Mouse (Mus musculus): Measurements from ENCODE around the gene Mpdu1. TPM values are rescaled to one million over a fixed set of nuclear protein-coding genes. Genes with fewer than 3 reads are reported as not detected.

Gene Mpdu1
- polyA plus RNA-seq, 1 experiment, result 143 TPM

DNA sequence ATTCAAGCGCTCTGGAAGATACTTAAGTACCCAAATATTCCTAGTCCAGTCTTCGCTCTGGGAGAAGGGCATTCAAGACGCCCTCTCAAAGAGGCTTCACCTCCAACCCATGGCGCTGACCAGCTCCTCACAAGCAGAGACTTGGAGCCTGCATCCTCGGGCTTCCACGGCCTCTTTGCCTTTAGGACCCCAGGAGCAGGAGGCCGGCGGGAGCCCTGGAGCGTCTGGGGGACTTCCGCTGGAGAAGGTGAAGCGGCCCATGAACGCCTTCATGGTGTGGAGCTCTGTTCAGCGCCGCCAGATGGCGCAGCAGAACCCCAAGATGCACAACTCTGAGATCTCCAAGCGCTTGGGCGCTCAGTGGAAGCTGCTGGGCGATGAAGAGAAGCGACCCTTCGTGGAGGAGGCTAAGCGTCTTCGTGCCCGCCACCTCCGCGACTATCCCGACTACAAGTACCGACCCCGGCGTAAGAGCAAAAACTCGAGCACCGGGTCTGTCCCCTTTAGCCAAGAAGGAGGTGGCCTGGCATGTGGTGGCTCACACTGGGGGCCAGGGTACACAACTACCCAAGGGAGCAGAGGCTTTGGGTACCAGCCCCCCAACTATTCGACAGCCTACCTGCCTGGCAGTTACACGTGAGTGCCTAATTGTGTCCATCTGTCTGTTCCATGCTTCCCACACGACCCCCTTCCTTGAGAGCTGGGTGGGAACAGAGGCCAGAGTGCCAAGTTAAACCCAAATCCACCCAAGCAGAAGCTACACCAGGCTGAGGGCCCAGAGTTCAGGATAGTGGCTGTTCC, 7.0 kb downstream of the Mpdu1 start, which contains the start of gene Sox15:
Gene Sox15, plus strand, starts transcription at position 51 of the 801 bp plus-strand sequence.
- no peaks in the 10 kb centered on the region for H3K27me3 ChIP-seq (replicated peaks; ENCODE audit: control insufficient read depth, insufficient read depth, low read length)
- H3K27ac ChIP-seq (ENCODE audit: insufficient read depth, low read depth, low read length), result no peak within 1 kb of the TSS
- 23% methylated on average over 34 of the region's 34 CpGs for WGBS
- peak; percentile 72 for DNase-seq
- H3K4me3 ChIP-seq (ENCODE audit: insufficient read depth, low read depth, low read length), result no peak within 1 kb of the TSS
- TF ChIP-seq POLR2A (IDR thresholded peaks at IDR 0.05; ENCODE audit: low read depth, low read length) (no peak), CTCF (conservative IDR thresholded peaks at IDR 0.05; ENCODE audit: insufficient read depth, insufficient read length, low read depth, low read length) (peak; percentile 64)
- peaks cover 9% of the 10 kb centered on the region for H3K36me3 ChIP-seq (ENCODE audit: control insufficient read depth, insufficient read depth, low read length)
- no peaks in the 10 kb centered on the region for H3K4me1 ChIP-seq (ENCODE audit: control insufficient read depth, insufficient read depth, low read length)

DNA sequence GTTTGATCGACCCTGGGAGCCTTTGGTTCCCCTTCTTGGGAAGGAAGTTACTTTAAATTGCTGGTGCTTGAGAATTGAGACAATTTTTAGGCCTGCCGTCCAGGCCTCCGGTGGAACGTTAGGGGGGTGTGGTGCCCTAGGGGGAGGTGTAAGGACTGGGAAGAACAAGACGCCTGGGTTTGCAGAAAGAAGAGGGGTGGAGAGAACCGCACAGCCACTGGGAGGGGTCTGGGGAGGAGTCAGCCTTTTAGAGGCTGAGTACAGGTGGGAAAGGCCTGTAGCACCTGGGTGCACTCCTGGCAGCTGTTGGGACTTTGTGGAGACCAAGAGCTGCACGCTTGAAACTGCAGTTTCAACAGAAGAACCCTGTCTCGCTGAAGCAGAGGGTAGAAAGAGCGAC, 7.7 kb downstream of the Mpdu1 start:
- peaks cover 9% of the 10 kb centered on the region for H3K36me3 ChIP-seq (ENCODE audit: control insufficient read depth, insufficient read depth, low read length)
- H3K27ac ChIP-seq (ENCODE audit: insufficient read depth, low read depth, low read length), result no peak overlapping the region

DNA sequence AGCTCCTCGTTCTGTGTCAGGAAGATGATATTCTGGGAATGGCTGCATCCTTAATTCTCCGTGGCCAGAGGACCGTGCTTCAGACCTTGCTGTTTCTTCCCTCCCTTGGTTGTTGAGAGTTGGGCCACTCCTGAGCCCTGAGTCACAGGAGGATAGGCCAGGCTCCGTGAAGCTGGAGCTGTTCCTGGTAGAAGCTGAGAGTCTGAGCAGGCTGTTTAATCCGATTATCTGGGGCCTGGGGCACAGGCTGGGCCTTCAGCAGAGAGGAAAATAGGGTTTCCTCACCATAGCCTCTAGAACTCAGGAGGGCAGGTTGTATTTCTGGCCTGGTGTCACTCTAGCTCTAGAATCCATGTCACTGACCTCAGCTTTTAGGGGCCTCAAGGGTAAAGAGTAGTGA, 9.0 kb downstream of the Mpdu1 start:
- Histone ChIP-seq H3K4me1 (ENCODE audit: control insufficient read depth, insufficient read depth, low read length) (no peaks in the 10 kb centered on the region), H3K27ac (ENCODE audit: insufficient read depth, low read depth, low read length) (no peak overlapping the region), H3K36me3 (ENCODE audit: control insufficient read depth, insufficient read depth, low read length) (peaks cover 14% of the 10 kb centered on the region), H3K27me3 (replicated peaks; ENCODE audit: control insufficient read depth, insufficient read depth, low read length) (no peaks in the 10 kb centered on the region), H3K4me3 (ENCODE audit: insufficient read depth, low read depth, low read length) (no peak overlapping the region)
- DNase-seq, result no peak
- TF ChIP-seq CTCF (conservative IDR thresholded peaks at IDR 0.05; ENCODE audit: insufficient read depth, insufficient read length, low read depth, low read length) (no peak), POLR2A (IDR thresholded peaks at IDR 0.05; ENCODE audit: low read depth, low read length) (no peak)
- WGBS, result 74% methylated on average over 5 of the region's 5 CpGs

More for the DNA sequence above, 7.7 kb downstream of the Mpdu1 start:
- 37% methylated on average over 9 of the region's 9 CpGs for WGBS
- TF ChIP-seq POLR2A (IDR thresholded peaks at IDR 0.05; ENCODE audit: low read depth, low read length) (no peak), CTCF (conservative IDR thresholded peaks at IDR 0.05; ENCODE audit: insufficient read depth, insufficient read length, low read depth, low read length) (no peak)
- no peak for DNase-seq
- H3K4me1 ChIP-seq (ENCODE audit: control insufficient read depth, insufficient read depth, low read length), result no peaks in the 10 kb centered on the region
- no peaks in the 10 kb centered on the region for H3K27me3 ChIP-seq (replicated peaks; ENCODE audit: control insufficient read depth, insufficient read depth, low read length)
- no peak overlapping the region for H3K4me3 ChIP-seq (ENCODE audit: insufficient read depth, low read depth, low read length)

DNA sequence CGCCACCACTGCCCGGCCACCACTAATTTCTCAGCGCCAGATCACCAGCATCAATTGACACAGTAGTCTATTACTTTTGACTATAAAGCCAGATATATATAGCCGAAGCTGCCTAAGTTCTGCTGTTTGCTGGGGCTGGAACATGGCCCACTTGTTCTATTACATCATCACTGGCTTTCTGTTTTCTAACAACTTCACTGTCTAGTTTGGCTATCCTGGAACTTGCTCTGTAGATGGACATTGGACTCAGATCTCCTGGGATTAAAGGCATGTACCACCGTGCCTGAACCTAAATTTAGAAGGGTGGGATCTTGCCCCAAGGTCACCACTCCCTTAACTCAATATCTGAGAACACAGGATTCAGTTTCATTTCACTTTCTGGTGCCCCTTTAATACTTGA, 16.6 kb downstream of the Mpdu1 start:
- H3K4me1 ChIP-seq (ENCODE audit: control insufficient read depth, insufficient read depth, low read length), result no peaks in the 10 kb centered on the region; the same call in 1 of the 2 replicates
- H3K36me3 ChIP-seq (ENCODE audit: control insufficient read depth, insufficient read depth, low read length), result peaks cover 19% of the 10 kb centered on the region
- TF ChIP-seq POLR2A (IDR thresholded peaks at IDR 0.05; ENCODE audit: low read depth, low read length) (no peak), CTCF (conservative IDR thresholded peaks at IDR 0.05; ENCODE audit: insufficient read depth, insufficient read length, low read depth, low read length) (no peak)
- DNase-seq, result peak; percentile 25
- no peaks in the 10 kb centered on the region for H3K27me3 ChIP-seq (replicated peaks; ENCODE audit: control insufficient read depth, insufficient read depth, low read length)
- H3K4me3 ChIP-seq (ENCODE audit: insufficient read depth, low read depth, low read length), result no peak overlapping the region
- no peak overlapping the region for H3K27ac ChIP-seq (ENCODE audit: insufficient read depth, low read depth, low read length)
- 75% methylated on average over 5 of the region's 5 CpGs for WGBS

DNA sequence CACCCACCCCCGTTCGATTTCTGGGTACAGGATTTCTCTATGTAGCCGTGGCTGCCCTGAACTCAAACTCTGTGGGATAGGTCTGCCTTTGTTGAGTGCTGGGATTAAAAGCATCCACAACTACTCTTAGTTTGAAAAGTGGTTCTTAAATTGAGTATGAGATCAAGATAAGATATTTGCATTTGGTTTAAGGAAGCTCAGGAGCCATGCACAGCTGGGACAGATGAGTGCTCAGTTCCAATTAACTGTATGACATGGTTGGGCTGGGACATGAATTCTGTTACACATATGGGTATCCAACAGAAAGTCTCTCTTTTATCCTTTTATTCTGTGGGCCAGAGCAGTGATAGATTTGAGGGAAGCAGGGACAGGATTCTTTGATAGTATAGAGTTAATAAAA, 27.0 kb downstream of the Mpdu1 start:
- WGBS, result 68% methylated on average over 3 of the region's 3 CpGs
- Histone ChIP-seq H3K4me3 (ENCODE audit: insufficient read depth, low read depth, low read length) (no peak overlapping the region), H3K27ac (ENCODE audit: insufficient read depth, low read depth, low read length) (no peak overlapping the region), H3K36me3 (ENCODE audit: control insufficient read depth, insufficient read depth, low read length) (peaks cover 1% of the 10 kb centered on the region; the same call in 1 of the 2 replicates), H3K27me3 (replicated peaks; ENCODE audit: control insufficient read depth, insufficient read depth, low read length) (no peaks in the 10 kb centered on the region), H3K4me1 (ENCODE audit: control insufficient read depth, insufficient read depth, low read length) (peaks cover 3% of the 10 kb centered on the region; the same call in 1 of the 2 replicates)
- DNase-seq, result no peak
- TF ChIP-seq POLR2A (IDR thresholded peaks at IDR 0.05; ENCODE audit: low read depth, low read length), result no peak
- no peak for TF ChIP-seq CTCF (conservative IDR thresholded peaks at IDR 0.05; ENCODE audit: insufficient read depth, insufficient read length, low read depth, low read length)

DNA sequence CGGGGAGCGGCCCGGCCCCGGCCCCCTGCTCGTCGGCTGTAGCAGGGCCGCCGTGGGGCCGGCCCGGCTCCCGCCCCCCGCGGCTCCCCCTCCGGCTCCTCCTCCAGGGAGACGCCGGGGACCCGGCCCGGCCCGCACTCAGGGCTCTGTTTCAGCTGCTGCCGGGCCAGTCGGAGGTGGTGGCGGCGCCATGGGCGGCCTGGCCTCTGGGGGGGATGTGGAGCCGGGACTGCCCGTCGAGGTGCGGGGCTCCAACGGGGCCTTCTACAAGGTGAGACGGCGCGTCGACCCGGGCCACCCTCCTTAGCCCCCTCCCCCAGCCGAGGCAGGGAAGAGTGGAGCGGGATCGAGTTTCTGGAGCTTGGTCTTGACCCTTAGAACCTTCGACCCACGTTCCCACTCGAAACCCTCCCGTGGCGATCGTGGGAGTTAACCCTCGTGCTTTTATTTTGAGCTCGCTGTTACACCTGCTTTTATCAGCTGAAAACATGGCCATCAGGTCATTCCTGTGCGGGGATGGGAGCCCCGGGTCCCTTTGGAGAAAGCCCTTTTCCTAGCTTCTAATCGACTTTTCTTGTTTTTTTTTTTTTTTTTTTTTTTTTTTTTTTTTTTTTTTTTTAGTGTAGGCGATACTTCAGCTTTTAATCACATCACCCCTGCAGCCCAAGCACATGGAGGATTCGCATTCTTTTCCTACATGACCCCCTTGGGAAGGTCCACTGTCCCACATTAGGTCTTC, 29.1 kb downstream of the Mpdu1 start:
- under 1% methylated on average over 50 of the region's 50 CpGs for WGBS
- no peak for DNase-seq
- H3K27me3 ChIP-seq (replicated peaks; ENCODE audit: control insufficient read depth, insufficient read depth, low read length), result no peaks in the 10 kb centered on the region
- no peak for TF ChIP-seq POLR2A (IDR thresholded peaks at IDR 0.05; ENCODE audit: low read depth, low read length)
- TF ChIP-seq CTCF (conservative IDR thresholded peaks at IDR 0.05; ENCODE audit: insufficient read depth, insufficient read length, low read depth, low read length), result no peak
- peaks cover 3% of the 10 kb centered on the region; the same call in 1 of the 2 replicates for H3K4me1 ChIP-seq (ENCODE audit: control insufficient read depth, insufficient read depth, low read length)
- H3K36me3 ChIP-seq (ENCODE audit: control insufficient read depth, insufficient read depth, low read length), result no peaks in the 10 kb centered on the region; the same call in 1 of the 2 replicates
- peak overlapping the region; percentile 59 for H3K27ac ChIP-seq (ENCODE audit: insufficient read depth, low read depth, low read length)
- H3K4me3 ChIP-seq (ENCODE audit: insufficient read depth, low read depth, low read length), result peak overlapping the region; percentile 96
